Mouse (Mus musculus): Measurements from ENCODE around the gene Mag.
"Not testable (repeated sequence)": the region's sequence is repeated elsewhere in the genome, so short reads cannot be mapped to it uniquely, and the experiment has no call there.

DNA sequence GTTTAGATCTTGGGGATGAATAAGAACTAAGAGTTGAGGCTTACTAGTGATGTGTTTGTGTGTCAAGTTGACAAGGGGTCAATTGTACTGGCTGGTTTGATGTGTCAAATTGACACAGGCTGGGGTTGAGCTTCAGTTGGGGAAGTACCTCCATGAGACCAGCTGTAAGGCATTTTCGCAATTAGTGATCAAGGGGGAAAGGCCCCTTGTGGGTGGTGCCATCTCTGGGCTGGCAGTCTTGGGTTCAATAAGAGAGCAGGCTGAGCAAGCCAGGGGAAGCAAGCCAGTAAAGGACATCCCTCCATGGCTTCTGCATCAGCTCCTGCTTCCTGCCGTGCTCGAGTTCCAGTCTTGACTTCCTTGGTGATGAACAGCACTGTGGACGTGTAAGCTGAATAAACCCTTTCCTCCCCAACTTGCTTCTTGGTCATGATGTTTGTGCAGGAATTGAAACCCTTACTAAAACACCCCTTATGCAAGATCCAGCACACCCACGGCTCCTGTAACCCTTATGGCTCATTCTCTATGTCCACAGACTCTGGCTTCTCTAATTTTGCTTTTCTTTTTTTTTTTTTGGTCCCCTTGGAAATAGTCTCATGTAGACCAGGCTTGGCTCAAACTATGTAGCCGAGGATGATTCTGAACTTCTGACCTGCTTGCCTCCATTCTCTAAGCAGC, 20.9 kb upstream of the Mag start:
- not testable (repeated sequence) for TF ChIP-seq POLR2A (IDR thresholded peaks at IDR 0.05; ENCODE audit: borderline replicate concordance, control insufficient read depth, low read depth, low read length); CTCF (IDR thresholded peaks at IDR 0.05; ENCODE audit: control insufficient read depth, insufficient read depth, low read length)

Data from bone marrow, adult 2 months (tissue).